Mouse (Mus musculus) pancreas, adult 10 weeks (tissue): ENCODE measurements around the gene Tmprss11a. TPM values are rescaled to one million over a fixed set of nuclear protein-coding genes. Genes with fewer than 3 reads are reported as not detected.

Experiments used
- polyA plus RNA-seq: library from polyadenylated mRNA; stranded (reverse); fragments of 350-450 nt; fragmentation: Illumina TruSeq; extraction: RNeasy Lipid Tissue Mini Kit (QIAGEN cat#74804); gene quantifications from one replicate; pipeline ENCODE4 v1.2.3, GENCODE M21; 2015; ENCODE audit warnings: low read depth, low replicate concordance; ENCODE audit not compliant: insufficient read depth

Tmprss11a gene
- polyA plus RNA-seq: not detected

DNA sequence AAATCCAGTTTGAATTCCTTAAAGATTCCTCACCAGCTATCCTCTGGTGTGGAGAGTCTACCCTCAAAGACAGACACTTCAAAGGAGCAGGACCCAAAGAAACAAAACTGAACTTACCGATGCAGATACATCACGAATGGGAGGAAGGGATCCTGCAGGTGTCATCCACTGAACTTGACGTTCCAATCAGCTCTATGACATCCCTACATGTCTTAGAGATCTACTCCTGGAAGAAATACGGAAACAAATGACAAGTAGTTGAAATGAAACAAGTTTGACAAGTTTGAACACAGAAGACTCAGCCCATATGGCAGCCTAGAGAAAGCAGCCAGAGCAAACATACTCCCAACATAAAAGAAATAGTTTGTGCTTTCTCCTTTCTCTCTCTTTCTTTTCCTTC lies at the start of gene Tmprss11a:
Gene Tmprss11a (minus strand): TSS at position 101 of the 400 bp plus-strand sequence.

DNA sequence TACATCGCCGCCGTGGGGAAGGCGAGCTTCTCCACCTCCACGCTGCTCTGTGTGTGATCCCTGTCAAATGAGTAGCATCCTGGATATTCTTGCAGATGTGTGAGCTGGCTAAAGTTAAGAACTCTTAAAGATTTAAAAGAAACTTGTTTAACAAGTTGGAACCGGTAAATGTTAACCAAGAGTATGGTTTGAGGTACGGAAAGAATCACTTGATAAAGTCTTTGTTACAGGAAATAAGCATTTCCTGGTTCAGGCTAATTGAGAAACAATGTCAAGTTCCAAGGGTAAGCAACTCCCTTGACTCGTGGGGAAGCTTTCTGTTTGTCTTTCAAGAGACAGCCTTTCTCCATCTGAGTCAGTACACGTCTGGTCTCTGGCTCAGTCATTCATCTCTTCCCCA lies 49.7 kb upstream of the Tmprss11a start, which contains the start of gene Tmprss11g:
Gene Tmprss11g (minus strand): TSS at position 101 of the 400 bp plus-strand sequence.

DNA sequence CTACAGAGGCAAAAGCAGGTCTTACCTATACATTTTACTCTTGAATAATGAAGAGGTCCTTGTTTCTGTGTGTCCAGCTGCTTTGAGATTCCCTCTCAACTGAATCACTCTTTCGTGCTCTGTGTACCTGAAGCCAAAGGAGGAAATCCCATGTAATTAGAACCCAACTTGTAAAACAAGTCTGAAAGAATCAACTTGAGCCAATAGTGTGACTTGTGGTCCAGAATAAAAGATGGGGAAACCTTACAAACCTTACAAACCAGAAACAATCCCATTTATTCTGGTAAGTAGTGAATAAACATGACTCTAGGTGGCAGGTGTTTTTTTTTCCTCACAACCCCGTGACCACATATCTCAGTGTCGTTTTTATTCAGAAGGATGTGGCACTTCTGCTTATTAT lies 95.5 kb downstream of the Tmprss11a start, which contains the start of gene Tmprss11d:
Gene Tmprss11d (minus strand): TSS at position 101 of the 400 bp plus-strand sequence.

Other genes with a start within 250 kb of the Tmprss11a start
- not detected for gene Tmprss11c, start 179.7 kb downstream of the Tmprss11a start, polyA plus RNA-seq
- gene Tmprss11d, start 95.6 kb downstream of the Tmprss11a start, polyA plus RNA-seq: not detected
- gene Tmprss11g, start 49.6 kb upstream of the Tmprss11a start, polyA plus RNA-seq: not detected
- not detected for gene Tmprss11f, start 163.4 kb upstream of the Tmprss11a start, polyA plus RNA-seq
- not detected for gene Tmprss11b, start 207.4 kb upstream of the Tmprss11a start, polyA plus RNA-seq